In genomic region chr17:31057151-31057890, GRCm38 (mm10) we compare ENCODE assay signal across 8 mouse cellular contexts. TPM values are rescaled to one million over a fixed set of nuclear protein-coding genes. Genes with fewer than 3 reads are reported as not detected.
DNase-seq lines count a peak whose midpoint lies in the region; ATAC-seq lines count a peak whose summit lies in the region.

TSS of gene Abcg1 (plus strand) at chr17:31057675.

- H3K4me2 ChIP-seq in liver, embryonic 12.5 days: peak within 1 kb of the TSS; percentile 86
- H3K4me2 ChIP-seq in stomach, embryonic 16.5 days (ENCODE audit: low read depth, low read length): peak within 1 kb of the TSS; percentile 83

- peak within 1 kb of the TSS; percentile 70 for H3K4me3 ChIP-seq in heart, embryonic 10.5 days
- peak within 1 kb of the TSS; percentile 58 for H3K4me3 ChIP-seq in liver, embryonic 12.5 days
- peak within 1 kb of the TSS; percentile 52 for H3K4me3 ChIP-seq in stomach, embryonic 16.5 days (replicated peaks; ENCODE audit: low read length)

- DNase-seq in urinary bladder, postnatal 14 days (ENCODE audit: low spot score): peak; percentile 61
- DNase-seq in urinary bladder, adult 2 months (ENCODE audit: low spot score): no peak
- DNase-seq in cerebellum, postnatal 4 days (ENCODE audit: low spot score in 2 of 2): peak; percentile 47 to 75
- peak; percentile 80 for DNase-seq in heart, embryonic 10.5 days (ENCODE audit: low spot score)
- DNase-seq in kidney, postnatal 10 days: peak; percentile 78
- peak; percentile 90 for DNase-seq in naive thymus-derived CD4-positive, alpha-beta T cell, adult 2 months (ENCODE audit: low read depth)

- peak; percentile 69 for ATAC-seq in liver, embryonic 12.5 days
- ATAC-seq in stomach, embryonic 16.5 days (ENCODE audit: insufficient read depth, low FRiP score): peak; percentile 75

- H3K27ac ChIP-seq in heart, embryonic 10.5 days: peak within 1 kb of the TSS; percentile 59
- peak within 1 kb of the TSS; percentile 1; the same call in 1 of the 2 replicates for H3K27ac ChIP-seq in liver, embryonic 12.5 days
- H3K27ac ChIP-seq in stomach, embryonic 16.5 days (ENCODE audit: low read length): peak within 1 kb of the TSS; percentile 33; the same call in 1 of the 2 replicates

- H3K36me3 ChIP-seq in heart, embryonic 10.5 days: no peaks in the 10 kb centered on the region
- H3K36me3 ChIP-seq in liver, embryonic 12.5 days: no peaks in the 10 kb centered on the region
- H3K36me3 ChIP-seq in stomach, embryonic 16.5 days (ENCODE audit: control insufficient read depth, insufficient read depth, low read length): no peaks in the 10 kb centered on the region

- peaks cover 43% of the 10 kb centered on the region for H3K27me3 ChIP-seq in heart, embryonic 10.5 days (ENCODE audit: insufficient read depth, poor library complexity, severe bottlenecking)
- H3K27me3 ChIP-seq in liver, embryonic 12.5 days (replicated peaks): peaks cover 50% of the 10 kb centered on the region
- peaks cover 36% of the 10 kb centered on the region for H3K27me3 ChIP-seq in stomach, embryonic 16.5 days (ENCODE audit: control insufficient read depth, insufficient read depth, low read length)

- H3K9ac ChIP-seq in liver, embryonic 12.5 days: peak within 1 kb of the TSS; percentile 57
- peak within 1 kb of the TSS; percentile 64 for H3K9ac ChIP-seq in stomach, embryonic 16.5 days (ENCODE audit: low read length)

- H3K4me1 ChIP-seq in heart, embryonic 10.5 days: peaks cover 33% of the 10 kb centered on the region
- H3K4me1 ChIP-seq in liver, embryonic 12.5 days: peaks cover 54% of the 10 kb centered on the region
- H3K4me1 ChIP-seq in stomach, embryonic 16.5 days (ENCODE audit: control insufficient read depth, insufficient read depth, low read length): peaks cover 20% of the 10 kb centered on the region

- 2% methylated on average over 49 of the region's 49 CpGs for WGBS in heart, embryonic 10.5 days
- WGBS in liver, embryonic 12.5 days (ENCODE audit: insufficient replicate concordance): 2% methylated on average over 49 of the region's 49 CpGs
- 3% methylated on average over 49 of the region's 49 CpGs for WGBS in stomach, embryonic 16.5 days

- H3K9me3 ChIP-seq in heart, embryonic 10.5 days: no peaks in the 10 kb centered on the region; the same call in 1 of the 2 replicates
- H3K9me3 ChIP-seq in liver, embryonic 12.5 days (replicated peaks): peaks cover 10% of the 10 kb centered on the region
- H3K9me3 ChIP-seq in stomach, embryonic 16.5 days (replicated peaks; ENCODE audit: control insufficient read depth, low read length): peaks cover 5% of the 10 kb centered on the region; the same call in 1 of the 2 replicates

RNA-seq across cellular contexts. Expression of gene Abcg1, which starts in this region (rescaled TPM):
- 7.4 and 9.9 TPM in 2 replicates for polyA plus RNA-seq in urinary bladder, adult 2 months (2012; rRNA removed)
- 4.9 and 6.0 TPM in 2 replicates for polyA plus RNA-seq in heart, embryonic 10.5 days (2016; fragmentation: Nextera tagmentation; extraction: Ambion mirVana)
- polyA plus RNA-seq in liver, embryonic 12.5 days (2016; fragmentation: Nextera tagmentation; extraction: Ambion mirVana): 5.4 and 5.5 TPM in 2 replicates
- 11.3 and 15.4 TPM in 2 replicates for polyA plus RNA-seq in stomach, embryonic 16.5 days (2015; fragmentation: Nextera tagmentation; extraction: Ambion mirVana)

Comparison
In these comparisons a context has a peak if more than half of its experiments do, and no peak if none do; other contexts are left out.
1. H3K27ac ChIP-seq: peak in every context shown above with its lines; median percentile 59 in heart, embryonic 10.5 days; 33 in stomach, embryonic 16.5 days; 1 in liver, embryonic 12.5 days.